In the genomic region with DNA sequence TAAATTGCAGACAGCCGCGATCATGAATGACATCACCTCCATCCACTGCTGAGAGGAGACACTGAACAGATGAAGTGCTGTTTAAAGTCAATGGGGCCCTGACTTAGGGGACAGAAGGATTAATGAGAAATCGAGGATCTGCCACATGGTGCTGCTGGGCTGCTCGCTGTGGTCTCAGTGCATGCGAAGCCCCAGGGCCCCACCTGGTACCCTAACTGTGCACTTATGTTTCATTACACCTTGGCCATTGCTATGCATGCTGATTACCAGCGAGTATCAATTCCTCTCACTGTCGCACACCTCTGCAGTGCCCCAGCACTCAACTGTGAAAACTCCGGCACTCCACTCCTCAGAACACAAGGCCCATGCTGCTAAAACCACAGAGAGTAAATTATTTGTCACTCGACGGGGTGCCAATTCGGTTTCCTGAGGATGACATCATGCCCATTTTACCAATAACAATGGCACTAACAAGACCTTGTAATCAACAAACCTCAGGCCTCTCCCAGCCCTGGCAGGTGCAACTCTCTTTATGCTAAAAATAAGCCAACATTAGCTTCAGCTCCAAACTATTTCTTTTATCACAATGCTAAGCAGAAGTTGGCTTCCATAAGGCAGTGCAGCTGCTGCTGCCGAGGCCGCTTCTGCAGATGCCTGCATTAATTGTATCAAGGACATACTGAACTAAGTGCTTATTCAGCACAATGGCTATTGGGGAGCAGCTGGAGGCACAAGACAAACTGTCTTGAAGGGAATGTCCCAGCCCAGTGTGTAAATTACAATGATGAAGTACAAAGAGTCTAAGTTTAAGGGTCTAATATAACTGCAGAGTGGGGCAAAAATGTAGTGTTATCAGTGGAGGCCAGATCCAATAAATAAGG, we compare ENCODE assay signal across 8 mouse cellular contexts.
DNase-seq lines count a peak whose midpoint lies in the region; ATAC-seq and TF ChIP-seq lines count a peak whose summit lies in the region.

No protein-coding gene starts in this region.

- no peaks in the 10 kb centered on the region for H3K9me3 ChIP-seq in lung, embryonic 15.5 days
- H3K9me3 ChIP-seq in forebrain, embryonic 10.5 days = no peaks in the 10 kb centered on the region
- H3K9me3 ChIP-seq in hindbrain, postnatal 0 days (ENCODE audit: low read length) = no peaks in the 10 kb centered on the region

- H3K36me3 ChIP-seq in lung, embryonic 15.5 days = no peaks in the 10 kb centered on the region
- H3K36me3 ChIP-seq in forebrain, embryonic 10.5 days (replicated peaks) = no peaks in the 10 kb centered on the region
- H3K36me3 ChIP-seq in hindbrain, postnatal 0 days (ENCODE audit: insufficient read depth, low read length) = no peaks in the 10 kb centered on the region
- no peaks in the 10 kb centered on the region for H3K36me3 ChIP-seq in thymus, adult 2 months (ENCODE audit: control insufficient read depth, insufficient read depth, low read length)

- no peak overlapping the region for H3K4me3 ChIP-seq in lung, embryonic 15.5 days
- H3K4me3 ChIP-seq in lung, adult 2 months (replicated peaks; ENCODE audit: extremely low read depth, low read depth, low read length) = no peak overlapping the region
- H3K4me3 ChIP-seq in forebrain, embryonic 10.5 days = no peak overlapping the region
- H3K4me3 ChIP-seq in hindbrain, postnatal 0 days (ENCODE audit: low read length) = no peak overlapping the region
- H3K4me3 ChIP-seq in thymus, adult 2 months (ENCODE audit: control insufficient read depth, insufficient read depth, low read length) = no peak overlapping the region

- no peak overlapping the region for H3K9ac ChIP-seq in lung, embryonic 15.5 days
- H3K9ac ChIP-seq in hindbrain, postnatal 0 days (replicated peaks; ENCODE audit: low read length) = no peak overlapping the region

- H3K27me3 ChIP-seq in lung, embryonic 15.5 days = no peaks in the 10 kb centered on the region
- H3K27me3 ChIP-seq in forebrain, embryonic 10.5 days (ENCODE audit: poor library complexity, severe bottlenecking) = no peaks in the 10 kb centered on the region
- no peaks in the 10 kb centered on the region for H3K27me3 ChIP-seq in hindbrain, postnatal 0 days (ENCODE audit: insufficient read depth, low read length)
- H3K27me3 ChIP-seq in thymus, adult 2 months (ENCODE audit: control insufficient read depth, insufficient read depth, low read length) = no peaks in the 10 kb centered on the region

- 44% methylated on average over 13 of the region's 13 CpGs for WGBS in lung, embryonic 15.5 days
- 59% methylated on average over 13 of the region's 13 CpGs for WGBS in lung, adult 2 months
- WGBS in forebrain, embryonic 10.5 days = 29% methylated on average over 13 of the region's 13 CpGs
- 18% methylated on average over 13 of the region's 13 CpGs for WGBS in hindbrain, postnatal 0 days
- 73% methylated on average over 13 of the region's 13 CpGs for WGBS in thymus, adult 2 months

- H3K4me1 ChIP-seq in lung, embryonic 15.5 days = 0 out of 2 replicates have a peak, but pooled peaks cover 3% of the 10 kb centered on the region
- H3K4me1 ChIP-seq in lung, adult 2 months (ENCODE audit: control insufficient read depth, insufficient read depth, low read length) = no peaks in the 10 kb centered on the region
- peaks cover 47% of the 10 kb centered on the region for H3K4me1 ChIP-seq in forebrain, embryonic 10.5 days
- peaks cover 7% of the 10 kb centered on the region; the same call in 1 of the 2 replicates for H3K4me1 ChIP-seq in hindbrain, postnatal 0 days (ENCODE audit: insufficient read depth, low read length)
- H3K4me1 ChIP-seq in thymus, adult 2 months (replicated peaks; ENCODE audit: control insufficient read depth, insufficient read depth, low read length) = no peaks in the 10 kb centered on the region

- no peak overlapping the region for H3K4me2 ChIP-seq in lung, embryonic 15.5 days
- H3K4me2 ChIP-seq in hindbrain, postnatal 0 days (ENCODE audit: low read depth, low read length) = no peak overlapping the region

- no peak overlapping the region for H3K27ac ChIP-seq in lung, embryonic 15.5 days
- peak overlapping the region; percentile 78 for H3K27ac ChIP-seq in forebrain, embryonic 10.5 days
- H3K27ac ChIP-seq in hindbrain, postnatal 0 days = peak overlapping the region; percentile 54; the same call in 1 of the 2 replicates
- no peak overlapping the region for H3K27ac ChIP-seq in thymus, adult 2 months (ENCODE audit: control insufficient read depth, insufficient read depth, low read length)

- no peak for TF ChIP-seq CTCF in lung, adult 2 months (IDR thresholded peaks at IDR 0.05; ENCODE audit: insufficient read depth, low read length)
- no peak for TF ChIP-seq CTCF in hindbrain, postnatal 0 days (IDR thresholded peaks at IDR 0.05; ENCODE audit: low read depth)
- no peak for TF ChIP-seq CTCF in thymus, adult 2 months (IDR thresholded peaks at IDR 0.05; ENCODE audit: borderline replicate concordance, control insufficient read depth, extremely low read depth, insufficient read depth, low read length, poor library complexity)

- peak; percentile 35; the same call in 1 of the 2 replicates for ATAC-seq in lung, embryonic 15.5 days (ENCODE audit: borderline replicate concordance, extremely low read depth, low FRiP score, low TSS enrichment)
- peak; percentile 75 for ATAC-seq in hindbrain, postnatal 0 days

- no peak for TF ChIP-seq POLR2A in lung, adult 2 months (IDR thresholded peaks at IDR 0.05; ENCODE audit: borderline replicate concordance, extremely low read depth, low read depth, low read length)
- TF ChIP-seq POLR2A in thymus, adult 2 months (IDR thresholded peaks at IDR 0.05; ENCODE audit: control insufficient read depth, extremely low read depth, insufficient read depth, low read length, poor library complexity) = no peak

- DNase-seq in lung, adult 2 months = no peak
- peak; percentile 43 for DNase-seq in forebrain, embryonic 10.5 days (ENCODE audit: extremely low spot score, low spot score)
- peak; percentile 40 for DNase-seq in hindbrain, postnatal 0 days (ENCODE audit: low spot score)
- peak; percentile 71 for DNase-seq in retina, embryonic 14.5 days (ENCODE audit: low spot score)
- no peak for DNase-seq in right cerebral cortex, postnatal 4 days
- no peak for DNase-seq in thymus, adult 2 months
- no peak for DNase-seq in left cerebral cortex, adult 18-20 months (ENCODE audit: low spot score in 2 of 2)

Comparison
In these comparisons a context has a peak if more than half of its experiments do, and no peak if none do; other contexts are left out.
1. H3K27ac ChIP-seq: peak in forebrain, embryonic 10.5 days (single experiment) and hindbrain, postnatal 0 days (single experiment); none in lung, embryonic 15.5 days (single experiment) and thymus, adult 2 months (single experiment).
2. DNase-seq: peak in forebrain, embryonic 10.5 days (single experiment), hindbrain, postnatal 0 days (single experiment) and retina, embryonic 14.5 days (single experiment); none in lung, adult 2 months (single experiment), right cerebral cortex, postnatal 4 days (single experiment), thymus, adult 2 months (single experiment) and left cerebral cortex, adult 18-20 months (0 of 2).